Mouse (Mus musculus) small intestine, adult 2 months (tissue): Measurements from ENCODE around the gene Htra1. TPM values are rescaled to one million over a fixed set of nuclear protein-coding genes. Genes with fewer than 3 reads are reported as not detected.
A peak's percentile ranks its signal among the peaks of the same experiment; 100 is the strongest.

Source experiments
- H3K27ac ChIP-seq: fragments of 200-500 bp; 2 replicates; pipeline ENCODE4 v1.5.1; 2012; ENCODE audit warnings: low read depth, low read length, control low read depth, inconsistent platforms; ENCODE audit not compliant: insufficient read depth
- H3K27me3 ChIP-seq: fragments of 200-500 bp; 2 replicates; pipeline ENCODE4 v1.6.1; 2012; ENCODE audit warnings: mild to moderate bottlenecking, moderate library complexity, low read length, inconsistent platforms; ENCODE audit not compliant: control insufficient read depth, insufficient read depth
- H3K36me3 ChIP-seq: fragments of 200-500 bp; 2 replicates; pipeline ENCODE4 v1.6.1; 2012; ENCODE audit warnings: mild to moderate bottlenecking, low read length, control low read depth, inconsistent platforms; ENCODE audit not compliant: control insufficient read depth, insufficient read depth
- H3K4me1 ChIP-seq: fragments of 200-500 bp; 2 replicates; pipeline ENCODE4 v1.6.1; 2012; ENCODE audit warnings: low read length, inconsistent platforms, mixed read lengths; ENCODE audit not compliant: control insufficient read depth, insufficient read depth, insufficient read length
- H3K4me3 ChIP-seq: fragments of 200-500 bp; 2 replicates; pipeline ENCODE4 v1.5.1; 2012; ENCODE audit warnings: low read depth, mild to moderate bottlenecking, control low read depth, inconsistent platforms, low read length, moderate library complexity
- CTCF ChIP-seq: fragments of 200-500 bp; IDR thresholded peaks from 2 replicates; pipeline ENCODE4 v1.5.1; 2012; ENCODE audit warnings: low read depth, mild to moderate bottlenecking, control low read depth, inconsistent platforms, low read length, moderate library complexity, mixed read lengths; ENCODE audit not compliant: insufficient replicate concordance, insufficient read length; ENCODE audit errors: extremely low read depth
- POLR2A ChIP-seq: fragments of 200-500 bp; IDR thresholded peaks from 2 replicates; pipeline ENCODE4 v1.6.1; 2012; ENCODE audit warnings: low read depth, mild to moderate bottlenecking, control low read depth, inconsistent platforms, low read length, moderate library complexity
- WGBS: fragments of 180-500 bp; shearing (Covaris S2); methylation state at CpG from one replicate; pipeline ENCODE4 v1.1.7; 2018; 5-methylcytosine and 5-hydroxymethylcytosine counted together
- polyA plus RNA-seq: library from polyadenylated mRNA; depleted of rRNA; stranded (reverse); fragments of >200 nt; gene quantifications from 2 replicates; pipeline ENCODE4 v1.2.3, GENCODE M21; 2012

Gene Htra1
- polyA plus RNA-seq, 1 experiment, result 35.8 TPM

GRCm38 (mm10) chr7:130954177-130954601 is 18.3 kb downstream of the Htra1 start:
- Histone ChIP-seq H3K27ac (no peak overlapping the region), H3K36me3 (no peaks in the 10 kb centered on the region), H3K27me3 (no peaks in the 10 kb centered on the region), H3K4me3 (no peak overlapping the region), H3K4me1 (no peaks in the 10 kb centered on the region)
- WGBS, result 89% methylated on average over 10 of the region's 10 CpGs
- TF ChIP-seq POLR2A (no peak), CTCF (no peak)

DNA sequence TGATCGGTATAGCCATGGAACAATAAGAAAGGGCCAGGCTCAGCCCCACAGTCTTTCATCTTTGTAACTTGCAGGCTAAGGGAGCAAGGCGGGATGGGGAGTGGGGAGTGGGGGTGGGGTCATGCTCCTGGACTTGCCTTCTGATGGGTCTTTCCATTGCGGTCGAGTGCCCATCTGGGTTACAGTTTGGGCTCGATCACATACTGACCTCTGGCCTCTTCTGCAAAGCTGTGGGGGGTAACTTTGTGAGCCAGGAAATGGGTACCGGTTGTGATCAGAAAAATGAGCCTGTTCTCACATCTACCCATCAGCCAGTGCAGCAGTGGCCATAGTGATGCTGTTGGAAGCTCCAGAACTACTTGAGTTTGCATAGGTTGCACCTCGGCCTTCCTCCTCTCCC is 22.6 kb downstream of the Htra1 start:
- WGBS, result 85% methylated on average over 7 of the region's 7 CpGs
- H3K36me3 ChIP-seq, result no peaks in the 10 kb centered on the region
- TF ChIP-seq CTCF (no peak), POLR2A (no peak)
- H3K4me1 ChIP-seq, result no peaks in the 10 kb centered on the region; the same call in 1 of the 2 replicates
- H3K4me3 ChIP-seq, result no peak overlapping the region
- no peak overlapping the region for H3K27ac ChIP-seq
- H3K27me3 ChIP-seq, result no peaks in the 10 kb centered on the region

DNA sequence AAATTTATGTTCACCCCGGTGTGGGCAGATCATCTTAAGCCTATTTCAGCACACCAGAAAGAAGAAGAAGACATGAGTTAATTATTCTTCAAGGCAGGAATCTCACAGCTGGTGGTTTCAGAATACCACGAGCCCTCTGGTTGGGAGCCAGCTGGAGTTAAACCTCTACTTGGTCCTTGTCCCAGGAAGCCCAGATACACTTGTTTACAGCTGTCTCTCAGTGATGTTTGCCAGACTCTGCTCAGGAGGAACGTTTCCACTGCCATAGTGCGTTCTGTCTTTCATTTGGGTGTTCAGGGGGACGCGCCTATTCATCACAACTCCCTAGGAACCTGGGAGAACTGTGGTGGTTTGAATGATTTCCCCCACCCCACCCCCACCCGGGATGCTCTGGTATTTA is 24.0 kb downstream of the Htra1 start:
- Histone ChIP-seq H3K27ac (peak overlapping the region; percentile 24; the same call in 1 of the 2 replicates), H3K27me3 (no peaks in the 10 kb centered on the region), H3K4me1 (no peaks in the 10 kb centered on the region; the same call in 1 of the 2 replicates), H3K4me3 (no peak overlapping the region), H3K36me3 (no peaks in the 10 kb centered on the region)
- TF ChIP-seq POLR2A (no peak), CTCF (no peak)
- WGBS, result 27% methylated on average over 7 of the region's 7 CpGs

DNA sequence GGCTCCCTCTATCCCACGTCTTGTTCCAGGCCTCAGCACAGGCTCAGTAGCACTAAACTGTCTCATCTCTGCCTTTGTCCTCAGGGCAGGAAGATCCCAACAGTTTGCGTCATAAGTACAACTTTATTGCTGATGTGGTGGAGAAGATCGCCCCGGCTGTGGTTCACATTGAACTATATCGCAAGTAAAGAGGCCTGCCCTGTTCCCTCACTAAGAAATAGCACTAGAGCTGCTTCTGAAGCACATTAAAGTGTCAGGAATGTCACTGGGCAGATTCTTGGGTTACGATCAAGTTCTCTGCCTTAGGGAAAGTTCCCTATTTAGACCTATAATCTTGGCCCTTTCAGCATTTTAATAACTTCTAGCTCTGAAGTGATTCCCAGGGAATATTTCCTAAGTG is 25.5 kb downstream of the Htra1 start:
- H3K27ac ChIP-seq, result no peak overlapping the region
- no peaks in the 10 kb centered on the region for H3K36me3 ChIP-seq
- no peak for TF ChIP-seq POLR2A
- TF ChIP-seq CTCF, result no peak
- 84% methylated on average over 6 of the region's 6 CpGs for WGBS
- H3K4me3 ChIP-seq, result no peak overlapping the region
- no peaks in the 10 kb centered on the region; the same call in none of the 2 replicates for H3K4me1 ChIP-seq
- H3K27me3 ChIP-seq, result no peaks in the 10 kb centered on the region

GRCm38 (mm10) chr7:130964686-130965085 is 28.8 kb downstream of the Htra1 start:
- Histone ChIP-seq H3K27ac (no peak overlapping the region), H3K27me3 (no peaks in the 10 kb centered on the region), H3K4me1 (no peaks in the 10 kb centered on the region; the same call in 1 of the 2 replicates), H3K4me3 (no peak overlapping the region), H3K36me3 (no peaks in the 10 kb centered on the region)
- 38% methylated on average over 5 of the region's 5 CpGs for WGBS
- TF ChIP-seq POLR2A (no peak), CTCF (no peak)

DNA sequence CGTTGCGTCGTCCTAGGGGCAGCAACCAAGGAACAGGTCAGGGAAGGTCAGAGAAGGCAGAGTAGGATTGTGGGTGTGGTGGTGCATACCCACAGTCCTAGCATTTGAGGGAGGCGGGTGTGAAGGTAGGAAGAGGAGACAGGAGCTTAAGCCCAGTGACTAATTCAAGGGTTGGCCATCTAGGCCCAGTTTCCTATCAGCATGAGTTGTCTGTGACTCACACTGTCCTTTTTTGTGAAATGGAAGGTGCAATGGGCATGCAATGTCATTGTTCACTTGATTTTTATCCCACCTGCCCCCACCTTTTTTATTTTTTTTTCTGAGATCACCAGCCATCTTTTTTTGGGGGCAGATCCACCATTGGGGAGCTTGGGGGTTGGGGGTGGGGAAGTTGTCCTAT is 29.5 kb downstream of the Htra1 start:
- no peaks in the 10 kb centered on the region for H3K27me3 ChIP-seq
- TF ChIP-seq POLR2A (no peak), CTCF (no peak)
- no peaks in the 10 kb centered on the region for H3K36me3 ChIP-seq
- H3K4me3 ChIP-seq, result no peak overlapping the region
- 93% methylated on average over 4 of the region's 4 CpGs for WGBS
- no peaks in the 10 kb centered on the region; the same call in 1 of the 2 replicates for H3K4me1 ChIP-seq
- H3K27ac ChIP-seq, result no peak overlapping the region

GRCm38 (mm10) chr7:130965909-130966365 is 30.0 kb downstream of the Htra1 start:
- Histone ChIP-seq H3K4me3 (no peak overlapping the region), H3K27ac (no peak overlapping the region), H3K27me3 (no peaks in the 10 kb centered on the region), H3K36me3 (no peaks in the 10 kb centered on the region), H3K4me1 (no peaks in the 10 kb centered on the region; the same call in 1 of the 2 replicates)
- TF ChIP-seq POLR2A (no peak), CTCF (no peak)
- WGBS, result 70% methylated on average over 4 of the region's 4 CpGs
